Mouse (Mus musculus): Measurements from ENCODE around the gene Vps39.

Gene Vps39

GRCm38 (mm10) chr2:120291471-120292078, 61.4 kb downstream of the Vps39 start:
- no peak for DNase-seq

GRCm38 (mm10) chr2:120288995-120289394, 63.9 kb downstream of the Vps39 start, which contains the start of gene Pla2g4d:
Gene Pla2g4d, minus strand, starts transcription at chr2:120289197.
- no peak for DNase-seq

- DNase-seq = no peak
Observed at GRCm38 (mm10) chr2:120288401-120288800, 64.5 kb downstream of the Vps39 start.

GRCm38 (mm10) chr2:120285639-120286038, 67.3 kb downstream of the Vps39 start:
- DNase-seq = no peak

GRCm38 (mm10) chr2:120284705-120285104, 68.2 kb downstream of the Vps39 start:
- DNase-seq = no peak

GRCm38 (mm10) chr2:120284094-120284493, 68.8 kb downstream of the Vps39 start:
- DNase-seq = no peak

GRCm38 (mm10) chr2:120283550-120283949, 69.4 kb downstream of the Vps39 start:
- DNase-seq = no peak

GRCm38 (mm10) chr2:120281221-120281620, 71.7 kb downstream of the Vps39 start:
- no peak for DNase-seq

- peak; percentile 21 for DNase-seq
Observed at GRCm38 (mm10) chr2:120279961-120280360, 73.0 kb downstream of the Vps39 start.

GRCm38 (mm10) chr2:120276951-120277350, 76.0 kb downstream of the Vps39 start:
- DNase-seq = no peak

GRCm38 (mm10) chr2:120268635-120269034, 84.3 kb downstream of the Vps39 start:
- no peak for DNase-seq

Measured in kidney, adult 11 months (tissue).